Mouse (Mus musculus) forebrain, postnatal 0 days (tissue): ENCODE measurements at regions not wholly inside any gene's neighbourhood (a gene's known extent, or its start where the extent isn't known, plus 50 kb on each side); places are given as distances from the start of the nearest gene placed in this dataset.

Source experiments
- ATAC-seq: fragments of 200-750 bp; cut with Nextera tagmentation; 2 replicates; pipeline ENCODE4 v1.8.0; 2017; ENCODE audit warnings: mild to moderate bottlenecking, moderate library complexity
- DNase-seq: peaks from one replicate; pipeline ENCODE4 v3.0.0-alpha.2; 2015
- H3K27ac ChIP-seq: fragments of 300-500 bp; sonication (generic); 2 replicates; pipeline ENCODE4 v1.5.1; 2014; ENCODE audit warnings: low read depth, mild to moderate bottlenecking, antibody characterized with exemption, low read length, moderate library complexity, mixed read lengths
- H3K27me3 ChIP-seq: fragments of 300-500 bp; sonication (generic); 2 replicates; pipeline ENCODE4 v1.6.1; 2014; ENCODE audit warnings: mild to moderate bottlenecking, low read length, mixed read lengths; ENCODE audit not compliant: insufficient read depth
- H3K36me3 ChIP-seq: fragments of 300-500 bp; sonication (generic); 2 replicates; pipeline ENCODE4 v1.6.1; 2014; ENCODE audit warnings: mild to moderate bottlenecking, moderate library complexity; ENCODE audit not compliant: insufficient read depth
- H3K4me1 ChIP-seq: fragments of 300-500 bp; sonication (generic); 2 replicates; pipeline ENCODE4 v1.6.1; 2014; ENCODE audit warnings: antibody characterized with exemption; ENCODE audit not compliant: insufficient read depth
- H3K4me2 ChIP-seq: fragments of 300-500 bp; sonication (generic); 2 replicates; pipeline ENCODE4 v1.6.1; 2014; ENCODE audit warnings: low read depth, mild to moderate bottlenecking, moderate library complexity
- H3K4me3 ChIP-seq: fragments of 300-500 bp; sonication (generic); 2 replicates; pipeline ENCODE4 v1.5.1; 2014; ENCODE audit warnings: low read depth, low read length, mixed read lengths
- H3K9ac ChIP-seq: fragments of 300-500 bp; sonication (generic); 2 replicates; pipeline ENCODE4 v1.6.1; 2014; ENCODE audit warnings: mild to moderate bottlenecking
- H3K9me3 ChIP-seq: fragments of 300-500 bp; sonication (generic); 2 replicates; pipeline ENCODE4 v1.6.1; 2016; ENCODE audit warnings: low read length
- CTCF ChIP-seq: sonication (generic); IDR thresholded peaks from 2 replicates; pipeline ENCODE4 v1.5.1; 2016; ENCODE audit warnings: antibody characterized with exemption, control low read depth, low read depth
- WGBS: fragments of 180-500 bp; shearing (Covaris S2); extraction: QIAGEN DNeasy Blood & Tissue Kit; methylation state at CpG from one replicate; pipeline ENCODE4 v1.1.7; 2014; 5-methylcytosine and 5-hydroxymethylcytosine counted together

GRCm38 (mm10) chr3:51127875-51128274, 96.4 kb upstream of the Noct start:
- TF ChIP-seq CTCF: no peak
- H3K9me3 ChIP-seq: no peaks in the 10 kb centered on the region
- H3K36me3 ChIP-seq: no peaks in the 10 kb centered on the region
- H3K4me3 ChIP-seq: no peak overlapping the region
- WGBS: 81% methylated on average over 1 of the region's 1 CpGs
- H3K4me2 ChIP-seq: no peak overlapping the region
- no peaks in the 10 kb centered on the region for H3K4me1 ChIP-seq
- DNase-seq (no peak), ATAC-seq (no peak)
- H3K27ac ChIP-seq: no peak overlapping the region
- no peaks in the 10 kb centered on the region for H3K27me3 ChIP-seq
- no peak overlapping the region for H3K9ac ChIP-seq

- no peak for TF ChIP-seq CTCF
- H3K9me3 ChIP-seq: no peaks in the 10 kb centered on the region
- ATAC-seq: no peak
- H3K4me3 ChIP-seq: no peak overlapping the region
- DNase-seq: no peak
- WGBS: 91% methylated on average over 10 of the region's 10 CpGs
- no peaks in the 10 kb centered on the region for H3K36me3 ChIP-seq
- H3K27me3 ChIP-seq: no peaks in the 10 kb centered on the region
- H3K4me1 ChIP-seq: no peaks in the 10 kb centered on the region
- no peak overlapping the region for H3K27ac ChIP-seq
- H3K4me2 ChIP-seq: no peak overlapping the region
- no peak overlapping the region for H3K9ac ChIP-seq
Measured at GRCm38 (mm10) chr3:51128491-51129155, 95.6 kb upstream of the Noct start.

GRCm38 (mm10) chr3:51130709-51131108, 93.5 kb upstream of the Noct start:
- Histone ChIP-seq H3K9ac (no peak overlapping the region), H3K27ac (no peak overlapping the region), H3K4me3 (no peak overlapping the region), H3K4me1 (no peaks in the 10 kb centered on the region), H3K36me3 (no peaks in the 10 kb centered on the region), H3K4me2 (no peak overlapping the region), H3K9me3 (no peaks in the 10 kb centered on the region), H3K27me3 (no peaks in the 10 kb centered on the region)
- ATAC-seq: no peak
- 72% methylated on average over 5 of the region's 5 CpGs for WGBS
- DNase-seq: no peak
- TF ChIP-seq CTCF: no peak

- WGBS: 76% methylated on average over 3 of the region's 3 CpGs
- DNase-seq: no peak
Measured at GRCm38 (mm10) chr3:51131341-51131740, 92.9 kb upstream of the Noct start.

GRCm38 (mm10) chr3:51132736-51133135, 91.5 kb upstream of the Noct start:
- Histone ChIP-seq H3K36me3 (no peaks in the 10 kb centered on the region), H3K4me2 (no peak overlapping the region), H3K4me3 (no peak overlapping the region), H3K9ac (no peak overlapping the region), H3K27ac (no peak overlapping the region), H3K4me1 (no peaks in the 10 kb centered on the region), H3K27me3 (no peaks in the 10 kb centered on the region), H3K9me3 (no peaks in the 10 kb centered on the region)
- WGBS: 80% methylated on average over 5 of the region's 5 CpGs
- no peak for ATAC-seq
- no peak for TF ChIP-seq CTCF
- no peak for DNase-seq

More at GRCm38 (mm10) chr3:51131341-51131740, 92.9 kb upstream of the Noct start:
- no peak for TF ChIP-seq CTCF
- no peaks in the 10 kb centered on the region for H3K4me1 ChIP-seq
- ATAC-seq: no peak
- H3K27ac ChIP-seq: no peak overlapping the region
- no peak overlapping the region for H3K9ac ChIP-seq
- H3K36me3 ChIP-seq: no peaks in the 10 kb centered on the region
- H3K4me2 ChIP-seq: no peak overlapping the region
- no peak overlapping the region for H3K4me3 ChIP-seq
- H3K9me3 ChIP-seq: no peaks in the 10 kb centered on the region
- no peaks in the 10 kb centered on the region for H3K27me3 ChIP-seq

GRCm38 (mm10) chr3:51135581-51135980, 88.7 kb upstream of the Noct start:
- Histone ChIP-seq H3K4me2 (no peak overlapping the region), H3K36me3 (no peaks in the 10 kb centered on the region), H3K9ac (no peak overlapping the region), H3K4me3 (no peak overlapping the region), H3K4me1 (no peaks in the 10 kb centered on the region), H3K9me3 (no peaks in the 10 kb centered on the region), H3K27me3 (no peaks in the 10 kb centered on the region), H3K27ac (no peak overlapping the region)
- no peak for TF ChIP-seq CTCF
- DNase-seq (no peak), ATAC-seq (no peak)
- 48% methylated on average over 5 of the region's 5 CpGs for whole genome bisulfite sequencing

GRCm38 (mm10) chr3:51137730-51138312, 86.4 kb upstream of the Noct start:
- ATAC-seq (no peak), DNase-seq (no peak)
- H3K27ac ChIP-seq: no peak overlapping the region
- H3K9me3 ChIP-seq: no peaks in the 10 kb centered on the region
- H3K4me1 ChIP-seq: no peaks in the 10 kb centered on the region
- 49% methylated on average over 8 of the region's 8 CpGs for WGBS
- H3K36me3 ChIP-seq: no peaks in the 10 kb centered on the region
- H3K27me3 ChIP-seq: no peaks in the 10 kb centered on the region
- no peak overlapping the region for H3K4me2 ChIP-seq
- no peak overlapping the region for H3K9ac ChIP-seq
- TF ChIP-seq CTCF: no peak
- no peak overlapping the region for H3K4me3 ChIP-seq
